Mouse (Mus musculus) skeletal muscle tissue, postnatal 0 days (tissue): ENCODE results near the gene Pnlip. TPM values are rescaled to one million over a fixed set of nuclear protein-coding genes. Genes with fewer than 3 reads are reported as not detected.

Experiments
- polyA plus RNA-seq: library from polyadenylated mRNA; unstranded; fragments of >200 nt; fragmentation: Nextera tagmentation; extraction: Ambion mirVana; gene quantifications from 2 replicates; pipeline ENCODE4 v1.2.1, GENCODE M21; 2015

Pnlip gene
- 0.13 and 0.34 TPM in 2 replicates for polyA plus RNA-seq

DNA sequence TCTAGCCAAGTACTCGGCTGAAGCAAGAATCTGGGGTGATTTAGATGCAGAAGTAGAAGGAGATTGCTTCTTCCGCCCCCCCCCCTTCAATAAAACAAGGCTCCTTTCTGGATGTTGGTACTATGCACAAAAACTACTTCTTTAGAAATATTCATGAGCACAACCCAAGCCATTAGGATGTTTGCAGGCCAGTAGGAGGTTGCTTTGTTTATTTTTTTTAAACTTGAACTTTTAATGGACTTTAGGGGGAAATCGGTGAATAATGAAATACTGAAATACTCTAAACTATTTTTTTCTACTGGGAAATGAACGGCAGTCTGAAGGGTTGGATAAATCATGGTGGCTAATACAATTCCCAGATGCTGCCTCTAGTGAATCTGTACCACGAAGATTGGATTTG is at the start of gene Pnlip:
TSS of gene Pnlip (plus strand) at position 301 of the 400 bp plus-strand sequence.

DNA sequence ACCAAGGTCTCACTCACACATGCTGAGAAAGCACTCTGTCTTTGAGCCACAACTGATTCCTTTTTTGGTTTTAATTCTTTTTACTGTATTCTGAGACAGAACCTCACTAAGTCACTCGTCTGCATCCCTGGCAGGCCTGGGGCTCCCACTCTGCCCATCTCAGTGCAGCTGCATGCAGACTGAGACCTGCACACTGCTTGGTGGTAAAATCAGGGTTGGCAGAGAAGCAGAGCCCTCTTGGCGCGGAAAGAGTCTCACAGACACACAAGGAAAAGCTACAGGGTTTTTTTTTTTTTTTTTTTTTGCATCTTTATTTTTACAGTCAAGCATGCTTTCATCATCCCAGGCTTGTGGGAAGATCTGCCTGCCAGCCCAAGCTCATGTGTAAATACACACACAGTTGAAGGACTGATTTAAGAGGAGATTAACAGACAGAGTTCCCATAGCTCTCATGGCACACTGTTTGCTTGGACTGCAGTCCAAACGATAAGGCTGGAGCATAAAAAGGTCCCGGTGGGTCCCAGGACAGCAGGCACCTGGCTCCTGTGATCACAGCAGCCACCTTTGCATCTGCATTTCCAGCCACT is 76.2 kb downstream of the Pnlip start, which contains the start of gene Pnliprp1:
TSS of gene Pnliprp1 (plus strand) at position 443 of the 587 bp plus-strand sequence.

Other genes starting within 250 kb of the Pnlip start
- 4.7 TPM in 2 replicates for gene Gfra1, start 196.6 kb upstream of the Pnlip start, polyA plus RNA-seq
- gene Ccdc172, start 140.5 kb upstream of the Pnlip start, polyA plus RNA-seq: not detected in 2 replicates
- gene Pnliprp1, start 76.4 kb downstream of the Pnlip start, polyA plus RNA-seq: not detected in 2 replicates
- gene Pnliprp2, start 107.2 kb downstream of the Pnlip start, polyA plus RNA-seq: not detected in 2 replicates
- not detected in 2 replicates for gene 1700019N19Rik, start 142.0 kb downstream of the Pnlip start, polyA plus RNA-seq